Mouse (Mus musculus) heart, embryonic 11.5 days (tissue): Measurements from ENCODE around the gene Gm20403. TPM values are rescaled to one million over a fixed set of nuclear protein-coding genes. Genes with fewer than 3 reads are reported as not detected.

Experiments
- ATAC-seq: fragments of 200-750 bp; cut with Nextera tagmentation; replicated peaks from 2 replicates; pipeline ENCODE4 v1.8.0; 2017; ENCODE audit warnings: moderate library complexity; ENCODE audit not compliant: insufficient number of reproducible peaks, low FRiP score, low TSS enrichment
- H3K27ac ChIP-seq: fragments of 300-500 bp; sonication (generic); 2 replicates; pipeline ENCODE4 v1.5.1; 2014; ENCODE audit warnings: mild to moderate bottlenecking, low read depth, low read length
- H3K27me3 ChIP-seq: fragments of 300-500 bp; sonication (generic); 2 replicates; pipeline ENCODE4 v1.6.1; 2014; ENCODE audit warnings: mild to moderate bottlenecking, low read length, mixed read lengths; ENCODE audit not compliant: control insufficient read depth, insufficient read depth
- H3K36me3 ChIP-seq: fragments of 300-500 bp; sonication (generic); 2 replicates; pipeline ENCODE4 v1.6.1; 2014; ENCODE audit warnings: mild to moderate bottlenecking, low read length, moderate library complexity, mixed read lengths; ENCODE audit not compliant: control insufficient read depth, insufficient read depth
- H3K4me1 ChIP-seq: fragments of 300-500 bp; sonication (generic); 2 replicates; pipeline ENCODE4 v1.6.1; 2014; ENCODE audit warnings: low read length; ENCODE audit not compliant: control insufficient read depth, insufficient read depth
- H3K4me2 ChIP-seq: fragments of 300-500 bp; sonication (generic); 2 replicates; pipeline ENCODE4 v1.6.1; 2014; ENCODE audit warnings: mild to moderate bottlenecking, moderate library complexity
- H3K4me3 ChIP-seq: fragments of 300-500 bp; sonication (generic); 2 replicates; pipeline ENCODE4 v1.5.1; 2014; ENCODE audit warnings: low read depth, low read length
- H3K9ac ChIP-seq: fragments of 300-500 bp; sonication (generic); 2 replicates; pipeline ENCODE4 v1.6.1; 2014; ENCODE audit warnings: mild to moderate bottlenecking, low read depth, low read length, moderate library complexity
- H3K9me3 ChIP-seq: fragments of 300-500 bp; sonication (generic); replicated peaks from 2 replicates; pipeline ENCODE4 v1.6.1; 2016; ENCODE audit warnings: low read length; ENCODE audit not compliant: control insufficient read depth
- WGBS: fragments of 180-500 bp; shearing (Covaris S2); extraction: QIAGEN DNeasy Blood & Tissue Kit; methylation state at CpG from one replicate; pipeline ENCODE4 v1.1.7; 2014; ENCODE audit not compliant: insufficient replicate concordance; 5-methylcytosine and 5-hydroxymethylcytosine counted together
- polyA plus RNA-seq: library from polyadenylated mRNA; unstranded; fragments of >200 nt; fragmentation: Nextera tagmentation; extraction: Ambion mirVana; gene quantifications from 2 replicates; pipeline ENCODE4 v1.2.1, GENCODE M21; 2014

Gm20403 gene
- polyA plus RNA-seq, 1 experiment from 2014 or later: not detected

DNA sequence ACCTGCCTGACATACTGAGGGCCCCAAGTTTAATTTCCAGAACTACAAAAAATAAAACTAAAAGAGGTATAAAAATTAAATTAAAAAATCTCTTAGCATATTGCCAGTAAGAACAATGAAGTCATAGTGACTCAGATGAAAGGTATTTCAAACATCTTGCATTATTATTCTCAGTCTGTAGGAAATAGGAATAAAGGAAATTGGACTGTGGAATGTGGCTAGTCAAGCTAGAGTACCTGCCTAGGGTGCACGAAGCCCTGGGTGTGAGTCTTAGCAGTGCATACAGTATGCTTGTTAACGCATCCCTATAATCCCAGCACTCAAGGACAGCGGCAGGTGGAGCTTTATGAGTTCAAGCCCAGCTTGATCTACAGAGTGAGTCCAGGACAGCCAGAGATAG is 9.6 kb upstream of the Gm20403 start:
- Histone ChIP-seq H3K9ac (no peak overlapping the region), H3K27me3 (no peaks in the 10 kb centered on the region), H3K36me3 (no peaks in the 10 kb centered on the region), H3K4me2 (no peak overlapping the region), H3K4me3 (no peak overlapping the region), H3K9me3 (no peaks in the 10 kb centered on the region), H3K27ac (no peak overlapping the region), H3K4me1 (no peaks in the 10 kb centered on the region; the same call in 1 of the 2 replicates)
- no peak for ATAC-seq
- 56% methylated on average over 3 of the region's 3 CpGs for WGBS

DNA sequence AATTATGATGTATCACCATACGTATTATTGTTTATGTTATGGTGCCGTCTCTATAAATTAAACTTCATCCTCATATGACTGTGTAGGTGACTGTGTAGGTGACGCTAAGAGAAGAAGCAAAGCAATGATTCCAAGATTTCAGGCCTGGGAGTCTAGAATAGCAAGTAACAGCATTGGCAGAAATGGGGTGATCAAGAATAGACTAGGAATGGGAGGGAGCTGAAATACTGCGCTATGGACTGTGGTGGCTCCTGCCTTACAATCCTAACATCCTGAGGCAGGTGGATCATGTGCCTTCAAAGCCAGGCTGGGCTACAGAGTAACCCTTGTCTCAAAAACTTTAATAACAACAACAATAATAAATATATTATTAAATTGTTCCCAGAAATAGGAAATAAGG is 8.1 kb upstream of the Gm20403 start:
- ATAC-seq: no peak
- no peaks in the 10 kb centered on the region for H3K36me3 ChIP-seq
- no peak overlapping the region for H3K4me3 ChIP-seq
- H3K27me3 ChIP-seq: no peaks in the 10 kb centered on the region
- H3K9ac ChIP-seq: no peak overlapping the region
- 81% methylated on average over 4 of the region's 4 CpGs for WGBS
- no peak overlapping the region for H3K4me2 ChIP-seq
- H3K27ac ChIP-seq: no peak overlapping the region
- H3K9me3 ChIP-seq: no peaks in the 10 kb centered on the region
- H3K4me1 ChIP-seq: no peaks in the 10 kb centered on the region; the same call in 1 of the 2 replicates

DNA sequence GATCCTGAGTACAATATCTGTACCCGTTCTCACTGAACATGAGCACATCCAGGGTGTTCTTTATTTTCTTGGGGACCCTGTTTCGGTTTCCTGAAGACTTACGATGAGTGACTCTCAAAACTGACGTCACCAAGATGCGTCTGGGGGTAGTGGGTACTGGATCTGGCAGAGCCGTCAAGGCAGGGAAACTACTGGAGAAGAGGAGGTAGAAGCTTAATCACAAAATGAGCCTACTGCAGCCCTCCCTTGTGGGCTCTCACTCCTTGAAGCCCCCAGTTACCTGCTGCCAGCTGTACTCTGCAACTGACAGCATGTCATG is 7.7 kb upstream of the Gm20403 start:
- no peak for ATAC-seq
- no peak overlapping the region for H3K4me2 ChIP-seq

DNA sequence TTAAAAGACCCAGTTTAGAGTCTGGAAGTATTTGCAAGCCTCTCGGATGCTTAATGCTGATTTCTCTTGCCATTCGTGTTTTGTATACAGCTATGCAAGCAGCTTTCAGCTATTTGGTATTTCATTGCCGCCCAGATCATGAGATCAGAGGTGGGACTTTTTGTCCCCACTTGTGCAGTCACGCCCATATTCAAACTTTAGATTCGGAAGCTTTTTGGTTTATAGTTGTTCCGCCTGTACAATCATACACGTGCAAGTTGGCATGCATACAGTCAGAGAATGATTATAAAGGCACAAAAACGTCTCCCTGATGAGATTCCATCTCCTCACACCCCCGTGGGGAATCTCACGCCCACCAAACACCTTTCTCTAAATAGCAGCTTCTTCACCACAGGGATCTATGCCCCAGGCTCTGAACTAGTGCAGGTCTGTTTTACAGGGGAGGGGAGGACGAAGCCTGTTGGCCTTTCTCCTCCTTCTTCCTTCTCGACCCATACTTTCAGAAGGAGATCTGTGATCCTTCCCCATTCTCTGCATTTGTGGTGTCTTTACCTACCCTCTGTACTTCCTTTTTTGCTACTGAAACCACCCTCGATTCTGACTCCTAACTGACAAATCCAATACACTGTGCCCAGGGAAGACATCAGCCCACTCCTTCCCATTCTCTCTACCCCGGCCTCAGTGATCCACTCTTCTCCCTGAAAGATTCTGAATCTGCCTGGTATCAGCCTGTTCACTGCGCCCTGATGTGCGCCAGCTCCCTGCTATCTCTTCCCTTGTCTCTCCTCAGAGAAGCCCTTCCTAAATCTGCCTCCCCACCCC is 7.1 kb upstream of the Gm20403 start:
- H3K4me1 ChIP-seq: no peaks in the 10 kb centered on the region; the same call in 1 of the 2 replicates
- no peaks in the 10 kb centered on the region for H3K9me3 ChIP-seq
- H3K9ac ChIP-seq: 0 out of 2 replicates have a peak overlapping the region, but pooled peaks have one; percentile 34
- WGBS: 48% methylated on average over 16 of the region's 16 CpGs
- no peak overlapping the region for H3K4me3 ChIP-seq
- no peaks in the 10 kb centered on the region for H3K36me3 ChIP-seq
- no peak for ATAC-seq
- no peak overlapping the region for H3K27ac ChIP-seq
- H3K4me2 ChIP-seq: no peak overlapping the region
- no peaks in the 10 kb centered on the region for H3K27me3 ChIP-seq

More for the DNA sequence above, 7.7 kb upstream of the Gm20403 start:
- 63% methylated on average over 6 of the region's 6 CpGs for WGBS
- H3K27me3 ChIP-seq: no peaks in the 10 kb centered on the region
- H3K9ac ChIP-seq: no peak overlapping the region
- H3K27ac ChIP-seq: no peak overlapping the region
- no peaks in the 10 kb centered on the region for H3K36me3 ChIP-seq
- H3K4me1 ChIP-seq: no peaks in the 10 kb centered on the region; the same call in 1 of the 2 replicates
- H3K9me3 ChIP-seq: no peaks in the 10 kb centered on the region
- no peak overlapping the region for H3K4me3 ChIP-seq

DNA sequence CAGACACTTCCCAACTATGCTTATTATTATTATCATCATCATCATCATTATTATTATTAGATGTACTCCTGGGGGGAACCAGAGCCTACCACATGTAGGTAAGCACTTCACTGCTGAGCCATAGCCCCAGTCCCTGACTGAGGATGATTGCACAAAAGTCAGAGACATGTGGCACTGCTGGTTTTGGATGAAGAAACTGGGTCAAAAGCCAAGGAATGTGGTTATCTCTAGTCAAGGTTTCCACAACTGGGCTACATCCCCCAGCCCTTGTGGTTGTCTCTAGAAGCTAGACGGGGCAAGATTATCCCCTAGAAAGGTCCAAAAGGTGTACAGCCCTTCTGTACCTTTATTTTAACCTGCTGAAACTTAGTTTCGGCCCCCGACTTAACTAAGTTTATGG is 6.5 kb upstream of the Gm20403 start:
- H3K4me1 ChIP-seq: no peaks in the 10 kb centered on the region; the same call in 1 of the 2 replicates
- ATAC-seq: no peak
- H3K4me3 ChIP-seq: no peak overlapping the region
- no peak overlapping the region for H3K27ac ChIP-seq
- no peak overlapping the region for H3K4me2 ChIP-seq
- no peak overlapping the region for H3K9ac ChIP-seq
- H3K36me3 ChIP-seq: no peaks in the 10 kb centered on the region
- no peaks in the 10 kb centered on the region for H3K27me3 ChIP-seq
- no peaks in the 10 kb centered on the region for H3K9me3 ChIP-seq
- 69% methylated on average over 3 of the region's 3 CpGs for WGBS

DNA sequence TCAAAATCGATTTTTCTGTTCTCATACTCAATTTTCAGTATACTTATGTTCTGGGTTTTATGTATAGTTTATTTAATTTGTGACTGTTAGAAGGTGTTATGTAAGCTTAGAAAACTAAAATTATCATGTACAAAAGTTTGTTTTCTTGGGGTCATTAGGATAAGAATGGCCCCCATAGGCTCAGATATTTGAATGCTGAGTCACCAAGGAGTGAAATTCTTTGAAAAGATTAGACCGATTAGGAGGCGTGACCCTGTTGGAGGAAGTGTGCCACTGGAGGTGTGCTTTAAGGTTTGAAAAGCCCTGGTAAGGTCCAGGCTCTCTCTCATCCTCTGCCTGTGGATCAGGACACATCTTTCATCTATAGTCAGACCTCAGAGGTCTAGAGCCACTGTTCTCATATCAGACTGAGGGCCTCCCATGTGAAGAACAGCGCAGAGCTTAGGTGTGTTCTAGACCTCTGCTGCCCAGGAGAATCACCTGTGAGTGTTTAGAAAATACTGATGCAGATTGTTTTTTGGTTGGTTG is 2.1 kb upstream of the Gm20403 start:
- peaks cover 4% of the 10 kb centered on the region for H3K4me1 ChIP-seq

DNA sequence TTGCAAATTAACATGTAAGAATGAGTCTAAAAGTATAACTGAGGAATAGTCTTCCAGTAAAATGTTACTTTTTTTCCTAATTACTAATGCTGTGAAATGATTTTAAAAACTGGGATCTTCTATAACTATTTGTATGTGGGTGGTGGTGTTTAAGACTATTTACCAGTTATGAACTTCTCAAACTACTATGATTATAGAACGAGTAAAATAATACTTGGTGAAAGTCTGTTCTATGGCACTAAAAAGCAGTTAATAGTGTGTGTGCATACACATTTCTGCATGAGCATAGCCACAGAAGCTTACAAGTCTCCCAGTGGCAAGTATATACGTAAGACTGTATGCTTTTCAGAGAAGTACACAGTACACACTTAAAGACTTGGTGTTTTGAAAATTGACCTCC is 827 bp upstream of the Gm20403 start:
- ATAC-seq: no peak
- H3K27me3 ChIP-seq: no peaks in the 10 kb centered on the region
- no peaks in the 10 kb centered on the region for H3K9me3 ChIP-seq
- no peak overlapping the region for H3K4me3 ChIP-seq
- no peak overlapping the region for H3K9ac ChIP-seq
- H3K4me2 ChIP-seq: no peak overlapping the region
- WGBS: 86% methylated on average over 2 of the region's 2 CpGs
- H3K36me3 ChIP-seq: no peaks in the 10 kb centered on the region
- H3K27ac ChIP-seq: no peak overlapping the region
- peaks cover 4% of the 10 kb centered on the region; the same call in 1 of the 2 replicates for H3K4me1 ChIP-seq

More for the DNA sequence above, 2.1 kb upstream of the Gm20403 start:
- Histone ChIP-seq H3K27me3 (no peaks in the 10 kb centered on the region), H3K4me3 (no peak overlapping the region), H3K36me3 (no peaks in the 10 kb centered on the region), H3K4me2 (no peak overlapping the region), H3K9me3 (no peaks in the 10 kb centered on the region), H3K27ac (no peak overlapping the region), H3K9ac (no peak overlapping the region)
- 66% methylated on average over 4 of the region's 4 CpGs for WGBS
- no peak for ATAC-seq

DNA sequence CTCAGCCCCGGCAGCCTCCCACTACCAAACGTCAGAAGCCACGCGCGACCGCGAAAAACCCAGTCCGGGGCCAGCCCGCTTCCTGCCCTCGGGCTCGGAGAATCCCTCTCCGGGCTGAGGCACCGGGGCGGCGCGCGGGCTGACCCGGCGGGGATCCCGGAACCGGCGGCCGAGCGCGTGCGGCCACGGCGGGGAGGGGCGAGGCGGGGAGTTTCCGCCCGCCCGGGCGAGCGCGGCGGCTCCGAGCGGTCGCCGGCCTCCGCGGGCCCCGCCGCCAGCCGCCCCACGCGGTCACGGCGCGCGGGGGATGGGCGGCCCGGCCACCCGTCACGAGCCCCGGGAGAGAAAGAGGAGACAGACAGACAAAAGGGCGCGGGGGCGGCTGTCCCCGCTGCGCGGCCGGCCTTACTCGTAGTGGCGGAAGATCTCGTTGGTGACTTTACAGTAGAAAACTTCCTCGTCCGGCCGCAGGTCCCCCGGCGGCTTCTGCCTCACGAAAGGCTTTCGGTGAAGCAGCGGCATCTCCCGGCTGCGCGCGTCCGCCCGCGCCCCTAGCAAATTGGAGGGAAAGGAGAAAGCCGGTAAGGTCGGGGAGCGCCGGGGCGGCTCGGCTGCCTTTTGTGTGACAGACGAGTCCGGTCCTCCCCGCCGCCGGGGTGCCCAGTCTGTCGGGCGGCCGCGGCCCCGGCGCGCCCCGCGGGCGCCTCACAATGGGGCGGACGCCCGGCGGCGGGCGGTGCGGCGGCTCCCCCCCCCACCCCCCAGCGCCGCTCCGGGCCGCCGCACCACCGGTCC is 875 bp downstream of the Gm20403 start:
- H3K9me3 ChIP-seq: no peaks in the 10 kb centered on the region
- H3K9ac ChIP-seq: peak overlapping the region; percentile 91
- peak overlapping the region; percentile 79 for H3K4me2 ChIP-seq
- H3K4me3 ChIP-seq: peak overlapping the region; percentile 83
- H3K27ac ChIP-seq: peak overlapping the region; percentile 91
- H3K36me3 ChIP-seq: no peaks in the 10 kb centered on the region
- ATAC-seq: peak; percentile 62
- peaks cover 4% of the 10 kb centered on the region; the same call in 1 of the 2 replicates for H3K4me1 ChIP-seq
- H3K27me3 ChIP-seq: no peaks in the 10 kb centered on the region
- WGBS: under 1% methylated on average over 102 of the region's 117 CpGs
